Mouse (Mus musculus): Measurements from ENCODE around the gene Gm6899. TPM values are rescaled to one million over a fixed set of nuclear protein-coding genes. Genes with fewer than 3 reads are reported as not detected.

Gene Gm6899
- total RNA-seq, 4 experiments from 2014 or later, result not detected

DNA sequence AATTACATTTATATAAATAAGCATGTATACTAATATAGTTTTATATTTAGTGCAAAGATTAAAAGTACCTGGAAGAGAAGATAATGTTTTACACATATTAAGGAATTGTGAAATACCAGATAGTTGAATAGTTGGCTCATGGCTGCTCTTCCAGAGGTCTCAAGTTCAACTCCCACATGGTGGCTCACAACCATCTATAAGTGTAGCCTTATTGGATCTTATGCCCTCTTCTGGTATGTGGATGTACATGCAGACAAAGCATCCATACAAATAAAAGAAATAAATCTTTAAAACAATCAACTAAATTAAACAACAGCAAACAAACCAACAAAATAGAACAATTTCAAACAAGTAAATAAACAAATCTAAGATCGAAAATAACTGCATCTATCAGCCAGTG, 49.1 kb downstream of the Gm6899 start:
- no peak for DNase-seq (ENCODE audit: low spot score in 2 of 2)

Other genes starting within 250 kb of the Gm6899 start
- gene Fancl, start 207.1 kb upstream of the Gm6899 start, total RNA-seq (2022), result 1 to 10 TPM; 8.1 to 9.9 (median 8.8) TPM
- 1 to 10 TPM; 2.5 to 4.6 (median 3.7) TPM for gene Vrk2, start 758 bp downstream of the Gm6899 start, total RNA-seq (2022)

Data from left cerebral cortex, adult 8-10 months (tissue).